Mouse (Mus musculus): ENCODE results near the gene Fbxo28.
"Not testable (repeated sequence)": the region's sequence is repeated elsewhere in the genome, so short reads cannot be mapped to it uniquely, and the experiment has no call there.

The Fbxo28 gene

GRCm38 (mm10) chr1:182341993-182342392, 564 bp upstream of the Fbxo28 start:
- DNase-seq (ENCODE audit: low read depth, low spot score): no peak

- no peak for DNase-seq (ENCODE audit: low read depth, low spot score)
Measured at GRCm38 (mm10) chr1:182340281-182340680, 1.1 kb downstream of the Fbxo28 start.

GRCm38 (mm10) chr1:182338961-182339565, 2.4 kb downstream of the Fbxo28 start:
- DNase-seq (ENCODE audit: low read depth, low spot score): no peak

- no peak for DNase-seq (ENCODE audit: low read depth, low spot score)
Measured at GRCm38 (mm10) chr1:182333766-182334437, 7.5 kb downstream of the Fbxo28 start.

- DNase-seq (ENCODE audit: low read depth, low spot score): no peak
Measured at GRCm38 (mm10) chr1:182332090-182333034, 9.1 kb downstream of the Fbxo28 start.

- no peak for DNase-seq (ENCODE audit: low read depth, low spot score)
Measured at GRCm38 (mm10) chr1:182325919-182326318, 15.5 kb downstream of the Fbxo28 start.

GRCm38 (mm10) chr1:182324552-182324951, 16.9 kb downstream of the Fbxo28 start:
- no peak for DNase-seq (ENCODE audit: low read depth, low spot score)

- DNase-seq (ENCODE audit: low read depth, low spot score): no peak
Measured at GRCm38 (mm10) chr1:182323139-182323538, 18.3 kb downstream of the Fbxo28 start.

GRCm38 (mm10) chr1:182314201-182314600, 27.2 kb downstream of the Fbxo28 start:
- DNase-seq (ENCODE audit: low read depth, low spot score): no peak

- DNase-seq (ENCODE audit: low read depth, low spot score): no peak
Measured at GRCm38 (mm10) chr1:182313181-182313580, 28.2 kb downstream of the Fbxo28 start.

- DNase-seq (ENCODE audit: low read depth, low spot score): no peak
Measured at GRCm38 (mm10) chr1:182311376-182311775, 30.1 kb downstream of the Fbxo28 start.

GRCm38 (mm10) chr1:182310316-182310715, 31.1 kb downstream of the Fbxo28 start:
- no peak for DNase-seq (ENCODE audit: low read depth, low spot score)

GRCm38 (mm10) chr1:182309403-182309802, 32.0 kb downstream of the Fbxo28 start:
- no peak for DNase-seq (ENCODE audit: low read depth, low spot score)

- no peak for DNase-seq (ENCODE audit: low read depth, low spot score)
Measured at GRCm38 (mm10) chr1:182302916-182303315, 38.5 kb downstream of the Fbxo28 start.

GRCm38 (mm10) chr1:182302176-182302870, 39.1 kb downstream of the Fbxo28 start:
- DNase-seq (ENCODE audit: low read depth, low spot score): no peak

- no peak for DNase-seq (ENCODE audit: low read depth, low spot score)
Measured at GRCm38 (mm10) chr1:182297821-182298220, 43.6 kb downstream of the Fbxo28 start.

- DNase-seq (ENCODE audit: low read depth, low spot score): no peak
Measured at GRCm38 (mm10) chr1:182297246-182297645, 44.2 kb downstream of the Fbxo28 start.

- no peak for DNase-seq (ENCODE audit: low read depth, low spot score)
Measured at GRCm38 (mm10) chr1:182296816-182297215, 44.6 kb downstream of the Fbxo28 start.

- no peak for DNase-seq (ENCODE audit: low read depth, low spot score)
Measured at GRCm38 (mm10) chr1:182296141-182296540, 45.3 kb downstream of the Fbxo28 start.

GRCm38 (mm10) chr1:182292291-182292690, 49.1 kb downstream of the Fbxo28 start:
- DNase-seq (ENCODE audit: low read depth, low spot score): no peak

- DNase-seq (ENCODE audit: low read depth, low spot score): not testable (repeated sequence)
Measured at GRCm38 (mm10) chr1:182290741-182291140, 50.7 kb downstream of the Fbxo28 start.

- no peak for DNase-seq (ENCODE audit: low read depth, low spot score)
Measured at GRCm38 (mm10) chr1:182289781-182290180, 51.6 kb downstream of the Fbxo28 start.
